Mouse (Mus musculus) intestine, embryonic 15.5 days (tissue): ENCODE data around the gene Tcf7l1. TPM values are rescaled to one million over a fixed set of nuclear protein-coding genes. Genes with fewer than 3 reads are reported as not detected.

Source experiments
- ATAC-seq: fragments of 200-750 bp; cut with Nextera tagmentation; 2 replicates; pipeline ENCODE4 v1.8.0; 2017; ENCODE audit warnings: moderate TSS enrichment, moderate library complexity
- H3K27ac ChIP-seq: fragments of 300-500 bp; sonication (generic); 2 replicates; pipeline ENCODE4 v1.5.1; 2015; ENCODE audit warnings: mild to moderate bottlenecking, inconsistent platforms
- H3K27me3 ChIP-seq: fragments of 300-500 bp; sonication (generic); replicated peaks from 2 replicates; pipeline ENCODE4 v1.6.1; 2015; ENCODE audit warnings: inconsistent platforms
- H3K36me3 ChIP-seq: fragments of 300-500 bp; sonication (generic); 2 replicates; pipeline ENCODE4 v1.6.1; 2015; ENCODE audit warnings: inconsistent platforms
- H3K4me1 ChIP-seq: fragments of 300-500 bp; sonication (generic); replicated peaks from 2 replicates; pipeline ENCODE4 v1.6.1; 2015; ENCODE audit warnings: inconsistent platforms
- H3K4me2 ChIP-seq: fragments of 300-500 bp; sonication (generic); replicated peaks from 2 replicates; pipeline ENCODE4 v1.6.1; 2015; ENCODE audit warnings: mild to moderate bottlenecking, inconsistent platforms
- H3K4me3 ChIP-seq: fragments of 300-500 bp; sonication (generic); replicated peaks from 2 replicates; pipeline ENCODE4 v1.5.1; 2015; ENCODE audit warnings: inconsistent platforms
- H3K9ac ChIP-seq: fragments of 300-500 bp; sonication (generic); 2 replicates; pipeline ENCODE4 v1.6.1; 2015; ENCODE audit warnings: inconsistent platforms
- H3K9me3 ChIP-seq: fragments of 300-500 bp; sonication (generic); 2 replicates; pipeline ENCODE4 v1.6.1; 2016; ENCODE audit warnings: inconsistent platforms
- WGBS: fragments of 180-500 bp; shearing (Covaris S2); methylation state at CpG from one replicate; pipeline ENCODE4 v1.1.7; 2015; 5-methylcytosine and 5-hydroxymethylcytosine counted together
- polyA plus RNA-seq: library from polyadenylated mRNA; unstranded; fragments of >200 nt; fragmentation: Nextera tagmentation; extraction: Ambion mirVana; gene quantifications from 2 replicates; pipeline ENCODE4 v1.2.1, GENCODE M21; 2015

Tcf7l1 gene
- polyA plus RNA-seq, 1 experiment from 2014 or later: 15.0 TPM

- Histone ChIP-seq H3K9ac (no peak overlapping the region), H3K4me2 (no peak overlapping the region), H3K27ac (no peak overlapping the region), H3K9me3 (no peaks in the 10 kb centered on the region), H3K36me3 (no peaks in the 10 kb centered on the region), H3K27me3 (no peaks in the 10 kb centered on the region), H3K4me3 (no peak overlapping the region), H3K4me1 (peaks cover 22% of the 10 kb centered on the region)
- ATAC-seq: no peak
- WGBS: 40% methylated on average over 9 of the region's 9 CpGs
Measured at GRCm38 (mm10) chr6:72754215-72754614, 34.8 kb downstream of the Tcf7l1 start.

- no peak for ATAC-seq
- H3K9ac ChIP-seq: no peak overlapping the region
- no peaks in the 10 kb centered on the region for H3K36me3 ChIP-seq
- H3K9me3 ChIP-seq: no peaks in the 10 kb centered on the region
- peaks cover 26% of the 10 kb centered on the region for H3K4me1 ChIP-seq
- no peak overlapping the region for H3K27ac ChIP-seq
- no peaks in the 10 kb centered on the region for H3K27me3 ChIP-seq
- H3K4me3 ChIP-seq: no peak overlapping the region
- 85% methylated on average over 8 of the region's 8 CpGs for WGBS
- H3K4me2 ChIP-seq: no peak overlapping the region
Measured at GRCm38 (mm10) chr6:72753782-72754181, 35.3 kb downstream of the Tcf7l1 start.

- no peak overlapping the region for H3K4me2 ChIP-seq
- H3K4me3 ChIP-seq: no peak overlapping the region
- no peak overlapping the region for H3K9ac ChIP-seq
- 79% methylated on average over 15 of the region's 15 CpGs for WGBS
- H3K9me3 ChIP-seq: no peaks in the 10 kb centered on the region
- no peaks in the 10 kb centered on the region for H3K36me3 ChIP-seq
- H3K4me1 ChIP-seq: peaks cover 33% of the 10 kb centered on the region
- H3K27me3 ChIP-seq: no peaks in the 10 kb centered on the region
- no peak overlapping the region for H3K27ac ChIP-seq
- ATAC-seq: no peak
Measured at GRCm38 (mm10) chr6:72752824-72753223, 36.2 kb downstream of the Tcf7l1 start.

- WGBS: 68% methylated on average over 1 of the region's 1 CpGs
- no peak for ATAC-seq
- H3K4me3 ChIP-seq: no peak overlapping the region
- H3K9me3 ChIP-seq: no peaks in the 10 kb centered on the region
- peaks cover 41% of the 10 kb centered on the region for H3K4me1 ChIP-seq
- no peak overlapping the region for H3K27ac ChIP-seq
- H3K9ac ChIP-seq: no peak overlapping the region
- H3K27me3 ChIP-seq: no peaks in the 10 kb centered on the region
- no peaks in the 10 kb centered on the region for H3K36me3 ChIP-seq
- H3K4me2 ChIP-seq: no peak overlapping the region
Measured at GRCm38 (mm10) chr6:72751210-72751609, 37.8 kb downstream of the Tcf7l1 start.

- no peak overlapping the region for H3K9ac ChIP-seq
- H3K4me1 ChIP-seq: peaks cover 46% of the 10 kb centered on the region
- H3K27me3 ChIP-seq: no peaks in the 10 kb centered on the region
- no peak overlapping the region; the same call in 1 of the 2 replicates for H3K4me2 ChIP-seq
- no peaks in the 10 kb centered on the region for H3K9me3 ChIP-seq
- H3K36me3 ChIP-seq: no peaks in the 10 kb centered on the region
- ATAC-seq: no peak
- no peak overlapping the region for H3K4me3 ChIP-seq
- H3K27ac ChIP-seq: peak overlapping the region; percentile 22; the same call in 1 of the 2 replicates
- WGBS: 29% methylated on average over 5 of the region's 5 CpGs
Measured at GRCm38 (mm10) chr6:72748882-72749437, 40.1 kb downstream of the Tcf7l1 start.

- ATAC-seq: no peak
- H3K36me3 ChIP-seq: no peaks in the 10 kb centered on the region
- 9% methylated on average over 2 of the region's 2 CpGs for WGBS
- H3K27ac ChIP-seq: peak overlapping the region; percentile 22
- no peak overlapping the region; the same call in 1 of the 2 replicates for H3K4me2 ChIP-seq
- H3K9me3 ChIP-seq: no peaks in the 10 kb centered on the region
- no peaks in the 10 kb centered on the region for H3K27me3 ChIP-seq
- H3K4me1 ChIP-seq: peaks cover 52% of the 10 kb centered on the region
- H3K4me3 ChIP-seq: no peak overlapping the region
- no peak overlapping the region for H3K9ac ChIP-seq
Measured at GRCm38 (mm10) chr6:72748421-72748820, 40.6 kb downstream of the Tcf7l1 start.

GRCm38 (mm10) chr6:72747814-72748213, 41.2 kb downstream of the Tcf7l1 start:
- Histone ChIP-seq H3K4me3 (no peak overlapping the region), H3K4me2 (no peak overlapping the region), H3K9me3 (no peaks in the 10 kb centered on the region), H3K4me1 (peaks cover 51% of the 10 kb centered on the region), H3K36me3 (no peaks in the 10 kb centered on the region), H3K27me3 (no peaks in the 10 kb centered on the region), H3K27ac (no peak overlapping the region), H3K9ac (no peak overlapping the region)
- no peak for ATAC-seq
- WGBS: 54% methylated on average over 11 of the region's 11 CpGs

- 28% methylated on average over 4 of the region's 4 CpGs for WGBS
- no peak for ATAC-seq
- peaks cover 52% of the 10 kb centered on the region for H3K4me1 ChIP-seq
Measured at GRCm38 (mm10) chr6:72747156-72747555, 41.9 kb downstream of the Tcf7l1 start.

GRCm38 (mm10) chr6:72745781-72746180, 43.3 kb downstream of the Tcf7l1 start:
- Histone ChIP-seq H3K27me3 (no peaks in the 10 kb centered on the region), H3K4me1 (peaks cover 64% of the 10 kb centered on the region), H3K4me2 (no peak overlapping the region), H3K9me3 (no peaks in the 10 kb centered on the region), H3K36me3 (no peaks in the 10 kb centered on the region), H3K4me3 (no peak overlapping the region), H3K27ac (no peak overlapping the region), H3K9ac (no peak overlapping the region)
- no peak for ATAC-seq
- WGBS: 55% methylated on average over 12 of the region's 12 CpGs

More at GRCm38 (mm10) chr6:72747156-72747555, 41.9 kb downstream of the Tcf7l1 start:
- H3K27ac ChIP-seq: 0 out of 2 replicates have a peak overlapping the region, but pooled peaks have one; percentile 9
- H3K4me3 ChIP-seq: no peak overlapping the region
- no peaks in the 10 kb centered on the region for H3K27me3 ChIP-seq
- no peaks in the 10 kb centered on the region for H3K9me3 ChIP-seq
- no peak overlapping the region for H3K9ac ChIP-seq
- H3K4me2 ChIP-seq: no peak overlapping the region
- no peaks in the 10 kb centered on the region for H3K36me3 ChIP-seq

GRCm38 (mm10) chr6:72744144-72744800, 44.8 kb downstream of the Tcf7l1 start:
- Histone ChIP-seq H3K4me1 (peaks cover 67% of the 10 kb centered on the region), H3K36me3 (no peaks in the 10 kb centered on the region), H3K4me3 (no peak overlapping the region), H3K4me2 (no peak overlapping the region), H3K9me3 (no peaks in the 10 kb centered on the region), H3K9ac (no peak overlapping the region), H3K27ac (peak overlapping the region; percentile 48; the same call in 1 of the 2 replicates), H3K27me3 (no peaks in the 10 kb centered on the region)
- no peak for ATAC-seq
- WGBS: 53% methylated on average over 10 of the region's 10 CpGs

GRCm38 (mm10) chr6:72743624-72744041, 45.4 kb downstream of the Tcf7l1 start:
- Histone ChIP-seq H3K4me3 (no peak overlapping the region), H3K9me3 (no peaks in the 10 kb centered on the region), H3K4me2 (no peak overlapping the region), H3K27ac (peak overlapping the region; percentile 48), H3K4me1 (peaks cover 61% of the 10 kb centered on the region), H3K9ac (no peak overlapping the region), H3K27me3 (no peaks in the 10 kb centered on the region), H3K36me3 (no peaks in the 10 kb centered on the region)
- WGBS: 48% methylated on average over 3 of the region's 3 CpGs
- ATAC-seq: no peak

GRCm38 (mm10) chr6:72742331-72742730, 46.7 kb downstream of the Tcf7l1 start:
- Histone ChIP-seq H3K4me2 (no peak overlapping the region), H3K4me1 (peaks cover 52% of the 10 kb centered on the region), H3K27me3 (no peaks in the 10 kb centered on the region), H3K9ac (no peak overlapping the region), H3K36me3 (no peaks in the 10 kb centered on the region), H3K4me3 (no peak overlapping the region), H3K27ac (no peak overlapping the region), H3K9me3 (no peaks in the 10 kb centered on the region)
- WGBS: 61% methylated on average over 7 of the region's 7 CpGs
- ATAC-seq: no peak
